Comparison of ENCODE assay signal across 27 mouse cellular contexts in the genomic region with DNA sequence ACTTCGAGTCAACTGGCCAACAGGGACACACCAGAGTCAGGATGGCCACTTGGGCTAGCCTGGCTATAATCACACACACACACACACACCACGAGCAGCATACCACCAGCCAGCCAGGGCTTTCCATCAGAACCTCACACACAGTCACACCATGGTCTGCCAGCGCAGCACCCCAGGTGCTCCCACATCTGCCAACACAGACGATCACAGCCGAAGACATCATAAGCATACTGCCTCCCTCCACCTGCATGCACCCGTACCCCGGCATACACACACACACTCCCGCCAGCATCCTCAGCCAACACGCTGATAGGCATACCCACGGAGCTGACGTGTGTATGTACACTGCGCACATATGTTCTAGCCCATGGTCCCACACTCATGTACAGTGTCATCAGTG. TPM values are rescaled to one million over a fixed set of nuclear protein-coding genes. Genes with fewer than 3 reads are reported as not detected.
DNase-seq lines count a peak whose midpoint lies in the region; ATAC-seq and TF ChIP-seq lines count a peak whose summit lies in the region.
"Had no signal": no experiment of that assay in that cellular context is flagged by ENCODE, and none has a peak within 500 bp of the region (broad histone marks: within the 10 kb centered on the region; RNA-seq: fewer than 3 reads in every experiment).

No protein-coding gene starts in this region.

- peaks cover 79% of the 10 kb centered on the region for H3K4me1 ChIP-seq in forebrain, embryonic 10.5 days
- H3K4me1 ChIP-seq in forebrain, embryonic 12.5 days, result peaks cover 75% of the 10 kb centered on the region
- H3K4me1 ChIP-seq in hindbrain, embryonic 10.5 days (replicated peaks), result peaks cover 95% of the 10 kb centered on the region
- H3K4me1 ChIP-seq in hindbrain, embryonic 14.5 days (replicated peaks; ENCODE audit: control insufficient read depth, insufficient read depth, low read length), result peaks cover 25% of the 10 kb centered on the region
- peaks cover 95% of the 10 kb centered on the region for H3K4me1 ChIP-seq in G1E (ENCODE audit: insufficient read depth, low read depth, low read length)

- H3K4me2 ChIP-seq in forebrain, embryonic 12.5 days, result no peak overlapping the region
- H3K4me2 ChIP-seq in hindbrain, embryonic 14.5 days (replicated peaks), result no peak overlapping the region
- H3K4me2 ChIP-seq: limb, embryonic 13.5 days; lung, embryonic 15.5 days; midbrain, embryonic 15.5 days had no signal

- no peak for ATAC-seq in forebrain, embryonic 12.5 days (ENCODE audit: low FRiP score)
- ATAC-seq in hindbrain, embryonic 14.5 days (ENCODE audit: low FRiP score), result no peak
- no peak for ATAC-seq in G1E (ENCODE audit: extremely low read depth, insufficient number of reproducible peaks, low FRiP score, poor library complexity, severe bottlenecking)
- no peak for ATAC-seq in erythroblast, adult 5-6 weeks (replicated peaks; ENCODE audit: low FRiP score, poor library complexity, severe bottlenecking)
- ATAC-seq: forebrain, postnatal 0 days; inflammation-experienced regulatory T-cells, adult 6 months; midbrain, embryonic 15.5 days had no signal

- DNase-seq in forebrain, embryonic 10.5 days (ENCODE audit: extremely low spot score, low spot score), result no peak
- no peak for DNase-seq in hindbrain, embryonic 10.5 days (ENCODE audit: low spot score)
- DNase-seq in hindbrain, embryonic 14.5 days (ENCODE audit: low spot score), result no peak
- DNase-seq in G1E (ENCODE audit: low spot score), result no peak
- DNase-seq in thymus, postnatal 0 days (ENCODE audit: low spot score), result peak; percentile 84
- no peak for DNase-seq in cerebellum, adult 18-20 months
- DNase-seq: adrenal gland, adult 2 months; cerebellum, adult 11-12 months; cerebellum, postnatal 36 days; forebrain, postnatal 0 days; heart, adult 2 months; retina, postnatal 1 day had no signal

- H3K9me3 ChIP-seq in forebrain, embryonic 10.5 days, result no peaks in the 10 kb centered on the region
- H3K9me3 ChIP-seq in forebrain, embryonic 12.5 days, result no peaks in the 10 kb centered on the region
- no peaks in the 10 kb centered on the region for H3K9me3 ChIP-seq in hindbrain, embryonic 10.5 days
- H3K9me3 ChIP-seq in hindbrain, embryonic 14.5 days (ENCODE audit: control insufficient read depth, low read length), result no peaks in the 10 kb centered on the region
- no peaks in the 10 kb centered on the region for H3K9me3 ChIP-seq in G1E (replicated peaks)
- H3K9me3 ChIP-seq: limb, embryonic 13.5 days; lung, embryonic 15.5 days; midbrain, embryonic 15.5 days had no signal

- no peak overlapping the region for H3K4me3 ChIP-seq in forebrain, embryonic 10.5 days
- no peak overlapping the region for H3K4me3 ChIP-seq in forebrain, embryonic 12.5 days (replicated peaks)
- no peak overlapping the region for H3K4me3 ChIP-seq in hindbrain, embryonic 10.5 days
- H3K4me3 ChIP-seq in hindbrain, embryonic 14.5 days (replicated peaks; ENCODE audit: low read length), result no peak overlapping the region
- peak overlapping the region; percentile 3; the same call in 1 of the 2 replicates for H3K4me3 ChIP-seq in G1E (ENCODE audit: low read depth, low read length)
- H3K4me3 ChIP-seq: heart, adult 2 months; limb, embryonic 13.5 days; lung, embryonic 15.5 days; midbrain, embryonic 15.5 days had no signal

- 90% methylated on average over 12 of the region's 12 CpGs for WGBS in forebrain, embryonic 10.5 days
- 87% methylated on average over 12 of the region's 12 CpGs for WGBS in forebrain, embryonic 12.5 days
- 90% methylated on average over 12 of the region's 12 CpGs for WGBS in hindbrain, embryonic 10.5 days
- WGBS in hindbrain, embryonic 14.5 days, result 81% methylated on average over 12 of the region's 12 CpGs

- no peak for TF ChIP-seq CTCF in G1E (IDR thresholded peaks at IDR 0.05; ENCODE audit: low read depth, low read length)

- no peaks in the 10 kb centered on the region for H3K36me3 ChIP-seq in forebrain, embryonic 10.5 days (replicated peaks)
- no peaks in the 10 kb centered on the region for H3K36me3 ChIP-seq in forebrain, embryonic 12.5 days (replicated peaks)
- H3K36me3 ChIP-seq in hindbrain, embryonic 10.5 days, result no peaks in the 10 kb centered on the region
- H3K36me3 ChIP-seq in hindbrain, embryonic 14.5 days (replicated peaks; ENCODE audit: control insufficient read depth, insufficient read depth), result no peaks in the 10 kb centered on the region
- peaks cover 15% of the 10 kb centered on the region for H3K36me3 ChIP-seq in G1E (replicated peaks)
- H3K36me3 ChIP-seq: limb, embryonic 13.5 days; lung, embryonic 15.5 days; midbrain, embryonic 15.5 days had no signal

- 0 out of 2 replicates have a peak overlapping the region, but pooled peaks have one; percentile 26 for H3K27ac ChIP-seq in forebrain, embryonic 10.5 days
- no peak overlapping the region for H3K27ac ChIP-seq in forebrain, embryonic 12.5 days
- H3K27ac ChIP-seq in hindbrain, embryonic 10.5 days, result peak overlapping the region; percentile 74; the same call in 1 of the 2 replicates
- no peak overlapping the region for H3K27ac ChIP-seq in hindbrain, embryonic 14.5 days
- H3K27ac ChIP-seq: heart, adult 2 months; limb, embryonic 13.5 days; lung, embryonic 15.5 days; macrophage; midbrain, embryonic 15.5 days had no signal

- no peak overlapping the region for H3K9ac ChIP-seq in forebrain, embryonic 12.5 days
- H3K9ac ChIP-seq in hindbrain, embryonic 14.5 days, result no peak overlapping the region
- H3K9ac ChIP-seq: forebrain, postnatal 0 days; limb, embryonic 13.5 days; lung, embryonic 15.5 days; midbrain, embryonic 15.5 days had no signal

- H3K27me3 ChIP-seq in forebrain, embryonic 10.5 days (ENCODE audit: poor library complexity, severe bottlenecking), result peaks cover 66% of the 10 kb centered on the region
- H3K27me3 ChIP-seq in forebrain, embryonic 12.5 days, result peaks cover 21% of the 10 kb centered on the region
- H3K27me3 ChIP-seq in hindbrain, embryonic 10.5 days (ENCODE audit: insufficient read depth, poor library complexity, severe bottlenecking), result peaks cover 59% of the 10 kb centered on the region
- H3K27me3 ChIP-seq in hindbrain, embryonic 14.5 days (ENCODE audit: control insufficient read depth, insufficient read depth, low read length), result no peaks in the 10 kb centered on the region
- H3K27me3 ChIP-seq in G1E (ENCODE audit: insufficient read depth, low read length), result peaks cover 58% of the 10 kb centered on the region
- H3K27me3 ChIP-seq: midbrain, embryonic 15.5 days had no signal

RNA-seq across cellular contexts. Expression of a gene that starts 6.1 kb away (rescaled TPM):
- polyA plus RNA-seq in forebrain, embryonic 10.5 days (2016; fragmentation: Nextera tagmentation; extraction: Ambion mirVana), result 11.7 and 12.3 TPM in 2 replicates
- polyA plus RNA-seq in forebrain, embryonic 12.5 days (2016; fragmentation: Nextera tagmentation; extraction: Ambion mirVana), result 31.4 and 34.5 TPM in 2 replicates
- 19.1 and 23.3 TPM in 2 replicates for polyA plus RNA-seq in hindbrain, embryonic 10.5 days (2016; fragmentation: Nextera tagmentation; extraction: Ambion mirVana)
- polyA plus RNA-seq in hindbrain, embryonic 14.5 days (2014; fragmentation: Nextera tagmentation; extraction: Ambion mirVana), result 44.8 and 49.8 TPM in 2 replicates
- 39.2 and 45.3 TPM in 2 replicates for total RNA-seq in G1E (2014; fragmentation: Nextera tagmentation)
- total RNA-seq in G1E (2017), result 13.5 and 13.9 TPM in 2 replicates
- polyA plus RNA-seq in G1E (2012), result 19.8 and 23.4 TPM in 2 replicates
- 1.9 and 2.0 TPM in 2 replicates for polyA plus RNA-seq in thymus, postnatal 0 days (2015; fragmentation: Nextera tagmentation; extraction: Ambion mirVana)
- 2.7 and 6.1 TPM in 2 replicates for total RNA-seq in erythroblast, adult 5-6 weeks (2015; ENCODE audit: low replicate concordance)
- 1.8 and 4.3 TPM in 2 replicates for total RNA-seq in erythroblast, adult 5-6 weeks (2017; ENCODE audit: low replicate concordance)

RNA-seq across cellular contexts. Expression of a gene that starts 31.1 kb away (rescaled TPM):
- polyA plus RNA-seq in forebrain, embryonic 10.5 days (2016; fragmentation: Nextera tagmentation; extraction: Ambion mirVana), result not detected in 2 replicates
- polyA plus RNA-seq in forebrain, embryonic 12.5 days (2016; fragmentation: Nextera tagmentation; extraction: Ambion mirVana), result not detected in 2 replicates
- polyA plus RNA-seq in hindbrain, embryonic 10.5 days (2016; fragmentation: Nextera tagmentation; extraction: Ambion mirVana), result not detected in 2 replicates
- polyA plus RNA-seq in hindbrain, embryonic 14.5 days (2014; fragmentation: Nextera tagmentation; extraction: Ambion mirVana), result not detected in 2 replicates
- total RNA-seq in G1E (2014; fragmentation: Nextera tagmentation), result not detected in 2 replicates
- not detected in 2 replicates for total RNA-seq in G1E (2017)
- polyA plus RNA-seq in G1E (2012), result not detected in 2 replicates
- not detected in 2 replicates for polyA plus RNA-seq in thymus, postnatal 0 days (2015; fragmentation: Nextera tagmentation; extraction: Ambion mirVana)
- total RNA-seq in erythroblast, adult 5-6 weeks (2015; ENCODE audit: low replicate concordance), result 7.1 TPM in 1 of 2 replicates, not detected in the other
- total RNA-seq in erythroblast, adult 5-6 weeks (2017; ENCODE audit: low replicate concordance), result not detected in 2 replicates
- total RNA-seq: adrenal gland, adult 2 months; forebrain, postnatal 0 days; gastrocnemius, adult 8-10 months; heart, adult 2 months; layer of hippocampus, postnatal 14 days; left cerebral cortex, postnatal 10 days; neutrophil, adult 5-6 weeks had no signal
- polyA plus RNA-seq: adrenal gland, adult 2 months; brain, embryonic 14.5 days; embryonic facial prominence, embryonic 11.5 days; forebrain, postnatal 0 days; heart, adult 2 months; inflammation-experienced regulatory T-cells, adult 6 months; kidney, embryonic 14.5 days; limb, embryonic 13.5 days; lung, embryonic 15.5 days; macrophage; midbrain, embryonic 15.5 days; small intestine, adult 2 months had no signal

Comparison
In these comparisons a context has a peak if more than half of its experiments do, and no peak if none do; other contexts are left out.
1. H3K27ac ChIP-seq: peak in forebrain, embryonic 10.5 days (single experiment) and hindbrain, embryonic 10.5 days (single experiment); none in forebrain, embryonic 12.5 days (single experiment) and hindbrain, embryonic 14.5 days (single experiment).